Mouse (Mus musculus) monocyte, adult 5-6 weeks (primary cell): ENCODE data around the gene Prg2. TPM values are rescaled to one million over a fixed set of nuclear protein-coding genes. Genes with fewer than 3 reads are reported as not detected.

Source experiments
- ATAC-seq: fragments of 153-309, 156-312 bp; replicated peaks from 2 replicates; pipeline ENCODE4 v1.8.0; 2017; ENCODE audit warnings: mild to moderate bottlenecking; ENCODE audit not compliant: low TSS enrichment, insufficient number of reproducible peaks, severe bottlenecking, poor library complexity, low FRiP score
- total RNA-seq: library from RNA; stranded (forward); fragments of 200-1000, 200-491, 200-594 nt; gene quantifications from 3 replicates; pipeline ENCODE4 v1.2.3, GENCODE M21; 2017

Prg2 gene
- 1.2 to 3.6 TPM in 2 of 3 replicates, not detected in the other for total RNA-seq

- ATAC-seq: no peak
Measured at GRCm38 (mm10) chr2:84980188-84980587, at the start of gene Prg2. Gene Prg2, plus strand, starts transcription at chr2:84980461.

DNA sequence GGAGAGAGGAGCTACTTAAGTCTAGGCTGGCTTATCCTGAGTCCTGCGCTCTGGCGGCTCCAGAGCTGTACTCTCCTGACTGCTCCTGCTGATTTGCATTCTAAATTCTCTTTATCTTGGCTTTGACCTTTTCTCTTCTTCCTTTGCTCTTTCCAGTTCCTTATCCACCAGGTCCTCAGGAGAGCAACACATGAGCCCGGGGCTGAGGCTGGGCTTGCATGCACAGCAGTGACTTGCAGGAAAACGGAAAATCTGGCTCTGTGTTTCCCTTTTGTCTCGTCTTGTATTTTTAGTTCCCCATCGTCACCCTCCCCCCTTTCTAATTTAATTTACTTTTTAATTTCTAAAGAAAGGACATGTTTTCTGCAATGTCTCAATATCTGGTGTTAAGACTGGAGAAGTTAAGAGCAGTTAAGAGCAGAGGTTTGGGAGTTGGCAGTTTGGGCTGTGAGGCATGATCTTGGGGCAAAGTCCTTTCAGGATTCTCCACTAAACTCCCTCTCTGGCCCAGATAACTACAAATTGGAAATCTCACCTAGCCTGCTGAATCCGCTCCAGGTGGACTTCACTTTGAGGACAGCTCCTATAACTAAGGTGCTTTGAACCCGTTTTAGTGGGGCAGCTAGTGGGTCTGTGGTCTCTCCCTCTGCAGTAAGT is 46.1 kb upstream of the Prg2 start:
- ATAC-seq: no peak

DNA sequence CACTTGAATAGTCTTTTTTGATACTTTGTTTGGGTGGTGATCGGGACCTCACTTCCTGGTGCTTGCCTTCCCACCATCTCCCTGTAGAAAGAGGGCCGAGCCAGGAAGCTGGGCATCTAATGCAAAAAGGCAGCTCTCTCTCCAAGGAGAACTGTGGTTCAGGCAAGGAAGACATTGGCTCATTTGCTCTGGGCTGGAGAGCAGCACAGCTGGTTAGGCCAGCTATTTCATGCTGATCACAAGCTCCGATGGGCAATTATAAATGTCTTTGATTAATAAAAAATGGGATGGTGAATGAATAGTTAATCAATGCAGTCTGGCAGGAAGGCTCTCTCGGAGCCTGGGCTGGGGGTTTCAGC is 45.6 kb upstream of the Prg2 start:
- no peak for ATAC-seq

- ATAC-seq: no peak
Measured at GRCm38 (mm10) chr2:84935065-84935464, 45.2 kb upstream of the Prg2 start.

DNA sequence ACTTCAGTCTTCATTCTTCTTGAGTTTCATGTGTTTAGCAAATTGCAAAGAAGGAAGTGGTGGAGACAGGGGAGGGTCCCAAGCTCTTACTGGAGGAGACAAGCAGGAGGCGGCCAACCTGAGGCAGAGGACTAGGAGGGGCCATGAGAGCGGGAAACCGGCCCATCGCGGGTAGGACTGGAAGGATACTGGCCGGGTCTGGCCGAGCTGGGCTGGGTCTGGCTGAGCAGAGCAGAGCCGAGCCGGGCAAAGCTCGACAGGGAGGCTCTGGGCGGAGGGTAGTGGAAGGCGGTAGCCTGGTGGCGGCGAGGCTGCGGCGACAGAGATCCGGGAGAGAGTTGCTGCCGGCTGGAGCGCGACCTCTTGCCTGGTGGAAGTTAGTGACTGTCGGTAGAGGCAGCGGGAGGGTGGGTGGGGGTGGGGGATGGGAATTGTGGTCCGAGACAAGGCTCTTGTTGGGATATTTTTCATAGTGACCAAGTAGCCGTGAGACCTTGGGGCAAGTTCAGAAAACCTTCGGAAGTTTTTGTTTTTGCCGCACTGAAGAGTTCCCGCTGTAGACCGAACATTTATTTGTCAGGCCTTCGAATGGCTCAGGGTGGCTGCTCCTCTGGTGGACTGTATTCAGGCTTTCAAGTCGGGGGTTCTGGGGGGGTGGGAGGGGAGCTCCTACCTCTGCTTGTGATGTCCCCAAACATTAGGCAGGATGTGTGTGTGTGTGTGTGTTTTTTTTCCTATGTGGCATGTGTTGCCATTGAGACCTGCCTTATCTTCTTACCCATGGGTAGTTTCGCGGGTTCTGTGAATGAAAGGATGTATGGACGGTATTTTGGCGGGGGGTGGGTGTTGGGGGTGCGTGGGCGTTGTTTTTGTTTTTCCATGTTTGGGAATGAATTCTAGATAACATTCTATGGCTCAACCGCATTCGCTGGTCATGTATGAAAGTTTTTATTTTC is 43.5 kb upstream of the Prg2 start, which contains the start of gene Slc43a3:
Slc43a3 (plus strand) TSS at position 106 of the 956 bp plus-strand sequence.
- peak; percentile 73 for ATAC-seq

DNA sequence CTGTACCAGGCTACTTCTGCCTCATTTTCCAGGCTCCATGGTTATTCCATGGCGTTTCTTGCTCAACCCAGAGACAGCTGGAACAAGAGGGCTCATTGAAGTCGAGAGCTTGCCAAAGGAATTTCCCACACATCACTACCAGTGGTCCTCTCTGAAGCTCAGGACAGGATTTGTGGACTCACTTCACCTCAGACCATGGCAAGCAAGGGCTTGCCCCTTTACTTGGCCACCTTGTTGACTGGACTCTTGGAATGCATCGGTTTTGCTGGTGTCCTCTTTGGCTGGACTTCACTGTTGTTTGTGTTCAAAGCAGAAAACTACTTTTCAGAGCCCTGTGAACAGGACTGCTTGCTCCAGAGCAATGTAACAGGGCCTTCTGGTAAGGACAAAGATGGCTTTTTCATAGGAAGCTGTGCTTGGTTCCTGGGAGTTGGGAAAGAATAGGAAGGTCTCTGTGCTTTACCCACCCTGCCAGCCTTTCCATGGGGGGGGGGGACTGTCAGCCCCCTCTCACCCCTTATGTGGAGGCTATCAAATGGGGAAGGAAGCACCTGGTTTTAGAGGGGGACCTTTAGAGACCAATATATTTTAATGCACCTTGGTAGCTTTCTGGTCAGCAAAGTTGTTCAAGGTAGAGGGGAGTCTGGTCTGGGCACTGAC is 42.6 kb upstream of the Prg2 start:
- ATAC-seq: no peak

- no peak for ATAC-seq
Measured at GRCm38 (mm10) chr2:84938249-84938946, 41.9 kb upstream of the Prg2 start.

GRCm38 (mm10) chr2:84939306-84939705 is 41.0 kb upstream of the Prg2 start:
- ATAC-seq: no peak

DNA sequence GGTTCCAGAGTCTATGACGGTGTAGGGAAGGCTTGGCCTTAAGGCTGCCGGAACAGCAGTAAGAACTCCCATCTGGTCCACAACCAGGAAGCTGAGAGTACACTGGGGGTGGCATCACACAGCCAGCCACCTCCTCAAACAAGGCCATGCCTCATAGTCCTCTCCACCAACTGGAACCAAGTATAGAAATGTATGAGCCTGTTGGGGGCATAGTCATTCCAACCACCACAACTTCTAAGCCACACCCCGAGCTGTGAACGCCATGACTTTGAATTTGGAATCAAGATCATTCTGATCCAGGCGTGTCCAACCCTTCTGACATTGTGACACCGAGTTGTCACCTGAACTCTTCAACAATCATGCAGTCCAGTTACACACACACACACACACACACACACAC is 40.5 kb upstream of the Prg2 start:
- no peak for ATAC-seq

DNA sequence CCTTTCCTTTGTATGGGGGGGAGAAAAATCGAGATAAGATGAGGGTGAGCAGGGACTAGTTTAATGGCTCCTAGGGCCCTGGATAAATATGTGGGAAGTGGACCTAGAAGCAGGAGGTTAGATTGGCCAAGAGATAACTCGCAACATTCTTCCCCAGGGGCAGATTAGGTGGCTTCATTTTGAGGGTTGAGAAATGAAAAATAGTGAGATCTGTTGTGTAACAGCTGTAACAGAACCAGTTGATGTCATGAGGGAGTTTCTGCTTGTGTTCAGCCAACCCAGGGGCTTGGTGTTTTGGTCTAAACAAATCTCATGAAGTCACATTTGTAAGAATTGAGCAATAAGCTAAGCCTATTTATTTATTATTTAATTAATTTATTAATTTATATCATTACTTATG is 38.9 kb upstream of the Prg2 start:
- no peak for ATAC-seq

DNA sequence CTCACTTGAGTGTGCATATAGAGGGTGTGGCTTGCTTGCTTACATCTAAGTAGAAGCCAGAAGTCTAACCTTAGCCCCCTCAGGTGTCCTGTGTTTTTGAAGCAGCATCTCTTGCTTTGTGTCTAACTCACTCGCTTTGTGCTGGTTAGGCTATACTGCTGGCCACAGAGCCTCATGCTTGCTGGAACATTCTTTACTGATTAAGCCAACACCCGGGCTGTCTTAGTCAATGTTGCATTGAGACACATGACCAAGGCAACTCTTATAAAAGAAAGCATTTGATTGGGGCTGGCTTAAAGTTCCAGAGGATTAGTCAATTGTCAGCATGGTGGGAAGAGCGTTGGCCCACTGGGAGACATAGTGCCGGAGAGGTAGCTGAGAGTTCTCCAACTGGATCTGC is 38.5 kb upstream of the Prg2 start:
- ATAC-seq: no peak

GRCm38 (mm10) chr2:84947154-84947771 is 33.0 kb upstream of the Prg2 start:
- no peak for ATAC-seq

DNA sequence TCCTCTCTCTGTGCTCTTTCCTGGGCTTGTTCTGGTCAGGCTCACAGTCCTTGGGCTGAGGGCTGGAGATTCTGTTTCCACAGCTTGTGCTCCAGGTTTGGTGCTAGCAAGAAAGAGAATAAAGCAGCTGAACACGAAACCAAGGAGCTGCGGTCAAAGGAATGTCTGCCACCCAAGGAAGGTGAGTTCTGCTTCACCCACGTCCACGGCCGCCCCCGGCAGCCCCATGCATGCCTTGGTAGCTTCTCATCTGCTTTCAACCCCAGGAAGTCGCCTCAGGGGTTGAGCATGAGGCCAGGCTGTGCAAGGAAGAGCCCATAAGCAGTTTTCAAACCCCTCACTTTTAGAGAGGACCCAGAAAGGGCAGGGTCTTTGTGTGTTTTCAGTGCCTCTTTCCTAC is 32.0 kb upstream of the Prg2 start:
- no peak for ATAC-seq

DNA sequence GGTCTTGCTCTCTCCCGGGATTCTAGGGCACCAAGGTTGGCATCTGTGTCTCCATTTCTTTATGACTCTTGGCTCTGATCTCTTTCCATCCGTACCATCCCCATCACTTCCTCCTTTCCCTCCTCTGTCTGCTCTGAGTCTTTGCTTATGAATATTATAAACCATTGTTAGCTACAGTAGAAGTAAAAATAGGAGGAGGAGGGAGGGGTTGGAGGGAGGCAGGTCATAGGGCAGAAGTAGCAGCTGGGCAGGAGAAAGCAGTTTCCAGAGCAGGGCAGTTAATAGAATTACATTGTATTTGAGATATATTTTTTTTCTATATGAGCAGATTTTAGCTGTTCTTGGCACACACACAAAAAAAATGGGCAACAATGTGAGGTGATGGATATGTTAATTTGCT is 31.5 kb upstream of the Prg2 start:
- ATAC-seq: no peak

GRCm38 (mm10) chr2:84951027-84951426 is 29.2 kb upstream of the Prg2 start:
- ATAC-seq: no peak

DNA sequence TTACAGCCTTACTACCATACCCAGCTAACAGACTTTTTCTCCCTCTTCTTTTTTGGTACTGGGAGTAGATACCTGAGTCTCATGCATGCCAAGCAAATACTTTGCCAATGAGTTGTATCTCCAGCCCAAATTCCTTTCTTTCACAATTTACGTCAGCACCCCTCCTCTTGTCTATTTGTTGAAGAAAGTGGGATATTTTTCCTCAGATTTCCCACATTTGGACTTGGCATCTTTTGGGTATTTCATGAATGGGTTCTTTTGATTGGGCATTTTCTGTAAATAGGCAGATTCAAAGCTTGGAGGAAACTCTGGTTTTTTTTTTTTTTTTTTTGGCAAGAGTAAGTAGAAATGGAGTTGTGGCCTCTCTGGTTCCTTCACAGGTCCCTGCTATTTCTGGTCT is 28.0 kb upstream of the Prg2 start:
- no peak for ATAC-seq

DNA sequence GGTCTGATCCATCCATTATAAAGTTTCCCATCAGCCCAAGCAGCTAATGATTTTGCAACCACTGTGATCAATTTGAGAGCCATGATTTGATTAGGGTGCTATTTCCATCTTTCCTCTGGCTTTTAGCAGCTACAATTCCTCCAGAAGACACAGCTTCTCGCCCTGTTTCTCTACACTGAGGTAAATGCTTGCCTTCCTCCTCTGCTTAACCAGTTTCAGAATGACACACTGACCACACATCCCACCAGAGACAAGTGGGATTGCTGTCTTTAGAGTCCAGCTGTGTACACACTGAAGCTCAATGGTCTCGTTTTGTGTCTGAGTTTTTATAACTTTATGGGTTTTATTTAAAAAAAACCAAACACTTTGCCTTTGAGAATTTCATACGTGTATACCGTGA is 27.6 kb upstream of the Prg2 start:
- ATAC-seq: no peak

DNA sequence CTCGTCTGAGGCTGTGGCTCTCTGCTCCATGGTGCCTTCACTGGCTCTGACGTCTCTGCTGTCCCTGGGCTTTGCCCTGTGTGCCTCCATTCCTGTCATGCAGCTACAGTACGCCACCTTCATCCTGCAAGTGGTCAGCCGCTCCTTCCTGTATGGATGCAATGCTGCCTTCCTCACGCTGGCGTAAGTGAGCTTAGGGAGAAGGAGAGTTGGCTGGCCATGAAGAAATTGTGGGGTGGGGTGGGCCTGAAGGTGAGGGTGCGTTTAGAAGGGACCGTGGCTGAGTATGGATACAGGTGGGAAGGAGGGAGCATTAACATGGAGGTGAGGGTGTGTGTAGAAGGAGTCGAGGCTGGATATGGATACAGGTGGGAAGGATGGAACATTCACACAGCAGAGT is 24.8 kb upstream of the Prg2 start:
- 0 out of 2 replicates have a peak, but pooled peaks have one; percentile 13 for ATAC-seq

GRCm38 (mm10) chr2:84956274-84956673 is 24.0 kb upstream of the Prg2 start:
- ATAC-seq: peak; percentile 79
